Mouse (Mus musculus) thymus, postnatal 10 days (tissue): ENCODE results near the gene Gm6309.
A peak's percentile ranks its signal among the peaks of the same experiment; 100 is the strongest.
"Not testable (repeated sequence)": the region's sequence is repeated elsewhere in the genome, so short reads cannot be mapped to it uniquely, and the experiment has no call there.

Experiments
- DNase-seq, 2 experiments: peaks; one replicate each; pipeline ENCODE4 v3.0.0; 2021; ENCODE audit warnings: low spot score in 2 of 2

Gene Gm6309

DNA sequence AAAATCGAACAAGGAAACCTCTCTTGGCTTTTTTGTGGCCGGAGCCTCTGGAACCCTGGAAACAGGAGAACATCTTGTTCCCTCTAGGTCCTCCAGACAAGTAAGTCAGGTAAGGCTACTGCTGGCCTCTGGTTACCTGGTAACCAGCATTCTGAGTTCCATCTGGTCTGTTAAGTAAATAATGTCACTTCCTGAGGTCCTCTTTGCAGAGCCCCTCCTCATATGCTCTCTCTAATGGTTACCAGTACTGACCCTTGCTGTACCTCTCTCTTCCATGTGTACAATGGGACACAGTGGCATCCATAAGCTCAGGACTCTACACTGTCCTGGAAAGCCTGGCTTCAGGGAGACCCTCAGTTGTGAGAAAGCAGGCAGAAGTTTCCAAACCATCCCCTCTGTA is at the start of gene Gm6309:
TSS of gene Gm6309 (minus strand) at position 101 of the 400 bp plus-strand sequence.
- not testable (repeated sequence) for DNase-seq

DNA sequence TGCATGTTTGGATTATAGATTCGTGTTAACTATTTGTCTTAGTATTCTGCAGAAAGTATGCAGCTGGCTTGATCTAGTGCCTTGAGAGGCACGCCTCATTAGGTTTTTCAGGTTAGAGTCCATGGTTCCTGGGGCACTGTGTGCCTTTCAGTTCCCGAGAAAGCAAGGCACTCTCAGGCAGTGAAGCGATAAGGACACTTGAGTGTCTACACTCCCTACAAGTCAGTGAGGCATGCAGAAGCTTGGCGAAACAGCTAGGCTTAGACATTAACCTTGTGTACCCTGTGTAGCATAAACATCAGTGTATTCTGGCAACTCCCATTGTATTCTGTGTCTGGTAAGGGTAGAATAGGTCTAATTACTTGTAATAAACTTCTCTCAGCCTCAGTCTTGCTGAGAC is 35.0 kb upstream of the Gm6309 start:
- DNase-seq = no peak

DNA sequence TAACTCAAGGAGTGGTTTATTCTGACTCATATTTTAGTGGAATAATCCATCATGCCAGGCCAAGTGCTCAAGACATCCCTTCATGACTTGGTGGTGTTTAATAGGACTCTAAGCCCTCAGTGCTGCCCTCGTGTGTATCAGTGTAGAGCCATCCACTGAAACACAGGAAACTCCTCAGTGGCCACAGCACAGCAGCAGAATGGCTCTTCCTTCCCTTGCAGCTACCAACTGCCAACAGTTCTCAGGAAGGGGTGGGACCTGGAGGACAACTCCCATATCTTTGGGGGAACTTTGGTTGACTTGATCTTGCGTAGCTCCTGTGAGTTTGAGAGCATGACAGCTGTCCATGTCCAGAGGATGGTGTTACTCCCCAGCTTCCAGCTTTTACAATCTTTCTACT is 33.4 kb upstream of the Gm6309 start:
- no peak for DNase-seq

DNA sequence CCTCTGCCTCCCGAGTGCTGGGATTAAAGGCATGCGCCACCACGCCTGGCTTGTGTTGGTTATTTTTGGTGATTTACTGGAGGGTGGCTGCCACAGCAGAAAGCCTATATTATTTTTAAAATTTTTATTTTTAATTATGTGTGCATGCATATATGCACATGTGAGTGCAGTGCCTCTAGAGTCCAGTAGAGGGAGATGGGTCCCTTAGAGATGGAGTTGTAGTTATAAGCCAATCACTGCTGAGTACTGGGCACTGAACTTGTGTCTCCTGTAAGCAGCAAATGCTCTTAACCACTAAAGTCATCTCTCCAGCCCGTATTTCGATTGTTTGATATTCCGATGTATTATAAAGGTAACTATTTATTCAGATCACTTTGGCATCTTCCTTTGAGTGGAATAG is 30.1 kb upstream of the Gm6309 start:
- DNase-seq = no peak

DNA sequence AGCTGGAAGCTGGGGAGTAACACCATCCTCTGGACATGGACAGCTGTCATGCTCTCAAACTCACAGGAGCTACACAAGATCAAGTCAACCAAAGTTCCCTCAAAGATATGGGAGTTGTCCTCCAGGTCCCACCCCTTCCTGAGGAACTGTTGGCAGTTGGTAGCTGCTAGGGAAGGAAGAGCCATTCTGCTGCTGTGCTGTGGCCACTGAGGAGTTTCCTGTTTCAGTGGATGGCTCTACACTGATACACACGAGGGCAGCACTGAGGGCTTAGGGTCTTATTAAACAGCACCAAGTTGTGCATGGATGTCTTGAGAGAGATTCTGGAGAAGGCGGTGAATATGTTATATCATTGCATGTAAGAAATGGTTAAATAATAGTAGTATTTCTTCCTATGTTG is 29.0 kb upstream of the Gm6309 start:
- DNase-seq = no peak

DNA sequence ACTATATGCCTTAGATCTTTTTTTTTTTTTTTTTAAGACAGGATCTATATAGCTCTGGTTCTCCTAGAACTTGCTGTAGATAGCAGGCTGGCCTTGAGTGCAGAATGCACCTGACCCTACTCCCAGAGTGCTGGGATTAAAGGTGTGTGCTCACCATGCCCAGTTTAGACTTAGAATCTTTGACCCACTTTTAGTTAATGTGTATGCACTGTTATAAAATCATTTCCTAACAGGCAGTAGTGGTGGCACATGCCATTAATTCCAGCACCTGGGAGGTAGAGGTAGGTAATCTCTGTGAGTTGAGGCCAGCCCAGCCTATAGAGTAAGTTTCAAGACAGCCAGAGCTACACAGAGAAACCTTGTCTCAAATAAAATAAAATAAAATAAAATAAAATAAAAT is 28.6 kb upstream of the Gm6309 start:
- no peak for DNase-seq

DNA sequence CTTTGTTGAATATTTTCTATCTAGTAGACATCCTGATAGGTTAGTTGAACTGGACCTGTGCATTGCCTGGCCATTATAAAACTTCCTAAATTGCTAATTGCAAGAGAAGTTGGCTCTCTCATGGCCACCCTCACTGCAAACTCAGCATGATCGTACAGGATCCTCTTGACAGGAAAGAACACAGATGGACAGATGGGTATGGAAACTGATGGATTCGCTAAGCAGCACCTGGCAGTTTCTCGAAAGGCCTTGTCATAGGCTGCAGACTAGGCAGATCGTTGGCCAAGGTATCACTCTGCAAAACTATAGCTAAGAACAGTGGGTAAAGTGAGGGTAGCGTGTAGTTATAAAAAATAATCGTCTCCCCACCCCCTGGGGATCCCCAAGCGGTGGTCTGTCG is 22.8 kb upstream of the Gm6309 start:
- no peak for DNase-seq

DNA sequence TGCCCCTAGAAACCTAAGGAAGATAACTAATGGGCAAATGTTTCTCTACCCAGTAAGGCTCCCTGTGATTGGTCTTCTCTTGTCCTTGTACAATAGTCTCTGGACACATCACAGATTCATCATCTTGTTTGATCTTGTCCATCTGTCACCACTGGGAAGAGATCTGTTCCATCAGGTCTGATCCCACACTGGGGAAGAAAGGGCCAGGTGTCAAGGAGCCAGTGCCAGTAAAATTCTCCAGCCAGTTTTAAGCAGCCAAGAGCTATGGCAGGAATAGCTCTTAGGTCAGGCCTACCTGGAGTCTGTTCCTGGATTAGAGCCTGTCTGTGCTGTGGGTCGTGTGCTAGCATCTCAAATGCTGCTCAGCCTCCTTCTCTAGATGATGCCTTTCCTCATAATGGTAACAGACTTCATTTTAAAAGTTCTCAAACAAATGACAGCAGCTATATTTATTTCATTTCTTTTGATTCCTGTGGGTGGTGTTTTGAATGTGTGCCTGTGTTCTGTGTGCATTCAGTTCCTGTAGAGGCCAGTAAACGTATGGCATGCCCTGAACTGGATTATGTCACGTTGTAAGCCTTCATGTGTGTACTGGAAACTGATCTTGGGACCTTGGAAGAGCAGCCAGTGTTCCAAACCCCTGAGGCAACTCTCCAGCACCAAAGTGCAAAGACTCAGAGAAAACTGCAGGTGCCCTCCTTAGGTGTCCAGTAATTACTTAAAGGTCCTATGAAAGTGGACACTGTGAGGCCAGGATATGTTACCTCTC is 20.2 kb upstream of the Gm6309 start:
- DNase-seq = no peak

DNA sequence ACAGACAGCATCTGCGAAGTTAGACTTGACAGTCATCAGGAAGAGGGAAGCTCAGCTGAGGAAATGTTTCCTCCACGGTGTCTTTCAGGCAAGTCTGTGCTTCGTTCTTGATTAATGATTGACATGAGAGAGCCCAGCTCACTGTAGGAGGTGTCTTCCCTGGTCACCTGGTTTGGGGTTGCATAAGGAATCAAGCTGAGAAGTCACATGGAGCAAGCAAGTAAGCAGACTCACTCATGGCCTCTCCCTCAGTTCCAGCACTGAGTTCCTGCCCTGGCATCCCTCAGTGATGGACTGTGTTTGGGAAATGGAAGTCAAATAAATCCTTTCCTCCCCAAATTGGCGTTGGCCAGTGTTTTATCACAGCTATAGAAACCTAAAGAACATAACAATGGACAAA is 19.6 kb upstream of the Gm6309 start:
- no peak for DNase-seq

DNA sequence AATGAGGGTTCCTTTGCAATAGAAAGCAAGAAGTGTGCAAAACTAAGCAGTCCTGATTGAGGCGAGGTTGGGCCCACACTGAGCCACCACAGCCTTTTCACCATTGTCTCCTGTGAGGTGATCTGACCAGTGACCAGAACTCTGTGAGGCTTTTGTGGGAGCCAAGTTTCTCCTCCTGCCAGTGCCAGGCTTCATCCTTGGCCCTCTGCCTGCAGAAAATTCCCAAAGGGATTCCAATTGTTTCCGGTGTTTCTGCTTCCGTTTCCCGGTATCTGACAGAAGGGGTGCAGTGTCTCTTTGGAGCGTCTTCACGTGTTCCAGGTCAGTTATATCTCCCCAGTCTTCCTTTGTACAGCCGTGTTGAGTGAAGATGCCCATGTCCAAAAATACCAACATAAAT is 18.2 kb upstream of the Gm6309 start:
- no peak for DNase-seq

DNA sequence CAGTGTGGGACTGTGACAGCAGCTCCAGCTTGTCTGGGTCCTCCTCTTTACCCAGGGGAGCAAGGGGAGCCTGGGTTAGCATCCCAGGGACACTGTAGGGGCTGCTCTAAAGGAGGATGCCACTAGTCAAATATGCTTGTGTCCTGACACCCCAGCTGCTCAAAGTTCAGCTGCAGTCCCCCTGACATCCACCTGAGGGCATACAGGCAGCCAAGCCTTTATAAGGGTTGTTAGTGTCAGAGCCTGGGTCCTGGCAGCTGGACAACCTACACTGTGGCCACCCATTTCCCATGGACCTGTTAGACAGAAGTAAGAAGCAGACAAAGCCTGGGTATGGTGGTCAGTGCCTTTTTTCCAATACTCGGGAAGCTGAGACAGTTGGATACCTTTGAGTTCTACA is 17.6 kb upstream of the Gm6309 start:
- DNase-seq = no peak

DNA sequence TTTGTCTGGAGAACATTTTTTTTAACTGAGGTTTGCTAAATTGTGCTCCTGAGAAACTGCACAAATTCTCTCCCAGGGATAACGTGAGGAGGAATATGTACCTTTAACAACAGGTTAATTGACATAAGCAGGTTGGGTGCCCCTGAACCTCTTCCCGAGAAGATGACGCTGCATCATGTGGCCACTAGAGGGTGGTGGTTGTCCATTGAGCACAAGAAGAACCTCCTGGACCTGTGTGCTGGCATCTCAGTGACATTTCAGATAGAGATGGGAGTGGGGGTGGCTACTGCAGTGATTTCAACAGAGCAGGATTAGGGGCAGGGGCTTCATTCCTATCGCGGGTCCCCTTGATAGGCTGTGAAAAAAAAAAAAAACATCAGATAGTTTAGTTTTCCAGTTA is 16.9 kb upstream of the Gm6309 start:
- peak; percentile 18 to 60 for DNase-seq

DNA sequence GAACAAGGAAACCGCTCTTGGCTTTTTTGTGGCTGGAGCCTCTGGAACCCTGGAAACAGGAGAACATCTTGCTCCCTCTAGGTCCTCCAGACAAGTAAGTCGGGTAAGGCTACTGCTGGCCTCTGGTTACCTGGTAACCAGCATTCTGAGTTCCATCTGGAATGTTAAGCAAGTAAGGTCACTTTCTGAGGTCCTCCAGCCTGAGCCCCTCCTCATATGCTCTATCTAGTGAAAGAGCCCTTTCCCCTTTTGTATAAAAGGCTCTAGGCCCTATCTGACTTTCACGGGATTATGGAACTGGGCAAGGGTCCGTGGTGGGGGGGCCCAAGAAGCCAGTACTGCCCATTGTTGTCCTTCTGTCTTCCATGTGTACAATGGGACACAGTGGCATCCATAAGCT is 14.7 kb upstream of the Gm6309 start, which contains the start of gene 1700001J03Rik:
TSS of gene 1700001J03Rik (minus strand) at position 101 of the 400 bp plus-strand sequence.
- not testable (repeated sequence) for DNase-seq

DNA sequence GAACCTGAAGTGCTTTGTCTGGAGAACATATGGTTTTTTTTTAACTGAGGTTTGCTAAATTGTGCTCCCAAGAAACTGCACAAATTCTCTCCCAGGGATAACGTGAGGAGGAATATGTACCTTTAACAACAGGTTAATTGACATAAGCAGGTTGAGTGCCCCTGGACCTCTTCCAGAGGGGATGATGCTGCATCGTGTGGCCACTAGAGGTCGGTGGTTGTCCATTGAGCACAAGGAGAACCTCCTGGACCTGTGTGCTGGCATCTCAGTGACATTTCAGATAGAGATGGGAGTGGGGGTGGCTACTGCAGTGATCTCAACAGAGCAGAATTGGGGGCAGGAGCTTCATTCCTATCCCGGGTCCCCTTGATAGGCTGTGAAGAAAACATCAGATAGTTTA is 2.2 kb upstream of the Gm6309 start:
- not testable (repeated sequence) for DNase-seq

DNA sequence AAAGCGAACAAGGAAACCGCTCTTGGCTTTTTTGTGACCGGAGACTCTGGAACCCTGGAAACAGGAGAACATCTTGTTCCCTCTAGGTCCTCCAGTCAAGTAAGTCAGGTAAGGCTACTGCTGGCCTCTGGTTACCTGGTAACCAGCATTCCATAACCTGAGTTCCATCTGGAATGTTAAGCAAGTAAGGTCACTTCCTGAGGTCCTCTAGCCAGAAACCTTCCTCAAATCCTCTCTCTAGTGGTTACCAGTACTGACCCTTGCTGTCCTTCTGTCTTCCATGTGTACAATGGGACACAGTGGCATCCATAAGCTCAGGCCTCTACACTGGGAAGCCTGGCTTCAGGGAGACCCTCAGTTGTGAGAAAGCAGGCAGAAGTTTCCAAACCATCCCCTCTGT is 10.1 kb downstream of the Gm6309 start, which contains the start of gene Gm5565:
TSS of gene Gm5565 (minus strand) at position 101 of the 400 bp plus-strand sequence.
- not testable (repeated sequence) for DNase-seq

DNA sequence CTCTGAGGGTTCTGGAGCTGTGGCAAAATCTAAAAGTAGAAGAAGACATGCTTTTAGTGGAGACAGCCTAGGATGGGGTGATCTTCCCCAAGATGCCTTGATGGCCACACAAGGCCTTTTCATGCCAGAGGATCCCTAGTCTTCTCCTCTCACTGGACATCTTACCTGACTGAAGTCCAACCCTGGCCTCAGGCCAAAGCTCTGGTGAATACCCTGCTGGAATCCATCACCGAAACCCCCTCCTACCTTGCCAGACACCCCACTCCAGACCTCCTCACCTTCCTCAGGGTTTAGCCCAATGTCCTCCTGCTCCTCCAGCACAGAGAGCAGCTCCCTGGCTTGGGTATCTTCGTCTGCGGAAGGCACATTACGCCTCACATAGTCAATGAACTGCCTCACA is 12.2 kb downstream of the Gm6309 start:
- not testable (repeated sequence) for DNase-seq

DNA sequence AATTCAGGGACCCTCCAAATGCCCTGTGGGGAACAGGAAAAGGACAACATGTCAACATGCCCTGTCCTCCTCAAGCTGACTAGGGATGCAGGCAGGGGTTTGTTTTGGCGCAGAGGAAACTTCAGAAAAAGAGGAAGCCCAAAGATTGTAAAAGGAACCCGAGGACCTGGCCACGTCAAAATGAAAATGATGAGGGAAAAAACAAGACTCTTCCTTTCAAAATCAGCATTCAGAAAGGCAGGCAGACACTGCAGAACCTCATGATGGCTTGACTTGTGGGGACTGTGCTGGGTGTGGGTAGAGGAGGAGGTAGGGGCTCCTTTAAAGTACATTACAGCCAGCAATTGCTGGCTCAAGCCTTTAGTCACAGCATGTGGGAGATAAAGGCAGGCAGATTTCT is 20.1 kb downstream of the Gm6309 start:
- DNase-seq = no peak

DNA sequence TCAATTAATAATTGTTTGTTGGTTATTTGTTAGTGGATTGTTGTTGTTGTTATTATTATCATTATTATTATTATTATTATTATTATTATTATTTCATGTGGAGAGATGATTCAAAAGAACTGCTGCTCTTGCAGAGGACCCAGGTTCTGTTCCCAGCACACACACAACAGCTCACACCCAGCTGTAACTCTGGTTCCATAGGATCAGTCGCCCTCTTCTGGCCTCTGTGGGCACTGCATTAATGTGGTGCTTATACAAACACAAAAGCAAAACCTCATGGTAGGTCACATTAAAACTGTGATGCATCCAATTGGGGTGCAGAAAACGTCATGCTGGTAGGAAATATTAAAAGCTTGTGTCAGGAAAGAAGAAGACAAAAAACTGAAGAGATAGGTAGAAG is 22.6 kb downstream of the Gm6309 start:
- DNase-seq = peak; percentile 9 to 34
